Mouse (Mus musculus): Measurements from ENCODE around the gene Ece2. TPM values are rescaled to one million over a fixed set of nuclear protein-coding genes. Genes with fewer than 3 reads are reported as not detected.
A peak's percentile ranks its signal among the peaks of the same experiment; 100 is the strongest.

Gene Ece2
- total RNA-seq (2021), result under 1 TPM; 0.16 to 0.57 TPM
- long read RNA-seq, experiment 1, partial matches to known transcripts, result 0 of 1 reads
- long read RNA-seq, experiment 1, other reads (novel, unspliced or antisense), result 1 of 1 reads
- long read RNA-seq, experiment 2, result 0 reads

DNA sequence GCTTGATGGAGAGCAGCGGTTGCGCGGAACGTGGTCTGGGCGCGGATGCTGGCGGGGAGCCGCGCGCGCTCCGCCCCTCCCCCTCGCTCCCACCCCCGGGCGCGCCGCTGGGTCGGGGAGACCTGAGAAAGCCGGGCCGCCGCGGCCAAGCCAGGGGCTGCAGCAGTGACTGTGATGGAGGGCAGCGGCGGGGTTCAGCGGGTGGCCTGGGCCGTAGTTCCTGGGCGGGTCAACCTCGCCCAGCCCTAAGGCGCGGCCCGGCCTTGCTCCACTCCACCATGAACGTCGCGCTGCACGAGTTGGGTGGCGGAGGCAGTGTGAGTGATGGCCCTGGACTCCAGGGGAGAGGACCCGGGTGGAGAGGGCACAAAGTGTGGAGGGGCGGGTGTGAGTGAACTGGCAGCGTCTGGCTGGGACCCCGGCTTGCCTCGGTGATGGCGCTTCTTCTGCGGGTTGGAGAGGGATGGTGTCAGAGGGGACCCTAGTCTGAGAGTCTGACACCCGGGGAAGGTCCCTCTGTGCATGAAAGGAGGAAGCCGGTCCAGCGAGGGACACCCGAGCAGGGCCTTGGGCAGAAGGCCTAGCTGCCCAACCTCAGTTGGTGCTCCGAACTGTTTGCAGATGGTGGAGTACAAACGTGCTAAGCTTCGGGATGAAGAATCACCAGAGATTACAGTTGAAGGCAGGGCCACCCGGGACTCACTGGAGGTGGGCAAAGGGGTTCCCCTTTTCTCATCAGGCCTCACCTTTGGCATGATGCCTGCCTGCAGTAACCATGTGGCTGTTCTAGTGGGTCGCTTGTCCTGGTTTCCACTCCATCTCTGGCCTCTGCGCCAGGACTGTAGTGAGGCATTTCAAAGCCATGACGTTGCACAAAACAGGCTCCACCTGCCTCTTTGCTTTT is at the start of gene Ece2:
Gene Ece2, plus strand, starts transcription at position 98 of the 904 bp plus-strand sequence.
- intact Hi-C loops (cut with DNase I; ENCODE audit: low total_unique reads), result no loop called here
- peak; percentile 25 for DNase-seq

DNA sequence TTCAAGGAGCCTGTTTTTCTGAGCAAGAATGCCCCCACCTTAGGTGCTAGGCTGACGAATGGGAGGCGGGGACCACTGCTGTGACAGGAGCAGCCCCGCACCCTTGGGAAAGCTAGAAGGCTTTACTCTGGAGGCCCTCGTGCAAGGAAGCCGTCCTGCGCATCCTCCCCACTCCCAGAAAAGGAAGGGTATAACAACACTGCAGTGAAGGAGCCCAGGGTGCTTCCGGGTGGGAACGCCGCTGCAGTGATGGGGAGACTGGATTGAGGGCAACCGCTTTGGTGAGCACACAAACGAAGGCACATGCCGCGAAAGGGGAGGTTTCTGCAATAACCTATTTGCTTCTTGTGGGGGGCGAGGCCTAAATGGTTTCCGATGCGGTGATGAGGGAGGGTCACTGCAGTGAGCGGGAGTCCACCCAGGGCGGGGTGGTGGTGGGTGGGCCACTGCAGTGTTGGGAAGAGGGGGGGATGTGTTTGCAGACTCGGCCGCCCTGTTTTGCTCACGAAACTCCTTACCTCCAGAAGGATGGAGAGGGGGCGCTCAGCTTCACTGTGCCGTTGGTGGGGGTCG is 40.2 kb upstream of the Ece2 start, which contains the start of gene Vwa5b2:
Gene Vwa5b2, plus strand, starts transcription at position 106 of the 573 bp plus-strand sequence.
- intact Hi-C loops (cut with DNase I; ENCODE audit: low total_unique reads), result no loop called here
- DNase-seq, result no peak

DNA sequence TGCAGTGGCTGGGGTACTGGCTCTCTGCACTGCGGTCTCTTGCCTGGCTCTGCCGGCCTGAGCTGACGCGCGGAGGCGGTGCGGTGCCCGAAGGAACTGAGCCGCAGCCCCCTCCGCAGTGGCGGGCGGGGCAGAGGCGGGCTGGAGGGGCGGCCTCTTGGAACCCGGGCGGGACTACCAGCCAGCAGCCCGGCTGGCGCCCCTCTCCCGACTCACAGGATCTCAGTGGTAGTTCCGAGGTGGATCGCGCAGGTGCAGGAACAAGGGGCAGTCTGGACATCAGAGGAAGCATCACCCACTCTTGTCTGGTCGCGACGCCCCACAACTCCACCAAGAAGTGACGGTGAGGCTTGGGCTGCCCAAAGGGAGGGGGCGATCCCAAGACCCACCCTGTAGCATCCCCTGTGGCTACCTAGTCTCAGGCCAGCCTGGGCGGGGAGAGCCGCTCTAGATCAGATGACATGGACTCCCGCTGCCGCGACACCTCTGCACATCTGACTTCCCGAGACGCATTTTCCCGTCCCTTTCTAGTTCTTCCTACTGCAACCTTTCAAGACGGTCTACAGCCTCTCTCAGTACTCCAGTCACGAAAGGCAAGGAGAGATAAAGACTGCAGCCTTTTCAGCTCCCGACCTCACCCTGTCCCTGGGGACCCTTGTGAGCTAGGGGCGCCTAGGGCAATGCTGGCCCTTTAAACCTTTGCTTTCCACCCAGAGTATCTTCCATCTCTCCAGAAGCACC is 39.5 kb upstream of the Ece2 start:
- intact Hi-C loops (cut with DNase I; ENCODE audit: low total_unique reads), result no loop called here
- peak; percentile 23 for DNase-seq

DNA sequence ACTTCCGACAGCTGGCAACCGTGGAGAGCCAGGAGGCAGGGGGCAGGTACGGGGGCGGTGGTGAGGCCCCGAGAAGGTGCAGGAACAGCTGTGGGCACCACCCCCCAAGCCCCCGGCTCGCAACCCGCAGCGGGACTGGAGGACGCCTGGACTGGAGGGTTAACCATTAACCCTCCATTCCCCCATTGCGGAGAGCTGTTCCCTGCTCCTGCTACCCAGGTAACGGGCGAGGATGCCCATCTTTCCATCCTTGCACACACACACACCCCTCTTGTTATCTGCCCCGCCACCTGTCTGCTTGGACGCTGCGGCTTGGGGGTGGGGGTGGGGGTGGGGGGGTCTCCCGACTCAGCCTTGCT is 39.0 kb upstream of the Ece2 start:
- intact Hi-C loops (cut with DNase I; ENCODE audit: low total_unique reads), result no loop called here
- no peak for DNase-seq

DNA sequence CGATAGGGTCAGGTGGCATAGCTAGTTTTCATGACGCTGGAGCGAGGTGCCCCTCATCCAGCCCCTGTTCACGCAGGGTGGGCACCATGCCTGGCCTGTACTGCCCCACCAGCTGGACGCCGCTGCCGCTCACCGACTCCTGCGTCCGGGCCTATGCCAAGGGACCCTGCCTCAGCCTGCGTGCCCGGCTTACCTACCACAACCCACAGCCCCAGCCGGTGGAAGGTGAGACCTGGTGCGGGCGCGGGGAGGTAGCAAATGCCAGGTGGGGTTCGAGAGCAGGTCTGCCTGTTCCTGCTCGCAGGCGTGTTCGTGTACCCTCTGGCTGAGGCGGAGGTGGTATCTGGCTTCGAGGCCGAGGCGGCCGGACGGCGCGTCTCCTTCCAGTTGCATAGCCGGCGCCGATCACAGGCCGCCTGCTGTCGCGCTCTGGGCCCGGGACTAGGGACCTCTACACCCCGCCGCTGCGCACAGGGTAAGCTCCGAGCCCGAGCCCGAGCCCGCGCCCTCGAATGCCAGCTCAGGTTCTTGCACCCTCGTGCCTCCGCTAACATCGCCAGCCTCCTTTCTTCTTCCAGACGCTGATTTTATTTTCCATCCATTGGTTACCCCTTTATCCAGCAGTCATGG is 38.4 kb upstream of the Ece2 start:
- DNase-seq, result no peak
- intact Hi-C loops (cut with DNase I; ENCODE audit: low total_unique reads), result no loop called here

DNA sequence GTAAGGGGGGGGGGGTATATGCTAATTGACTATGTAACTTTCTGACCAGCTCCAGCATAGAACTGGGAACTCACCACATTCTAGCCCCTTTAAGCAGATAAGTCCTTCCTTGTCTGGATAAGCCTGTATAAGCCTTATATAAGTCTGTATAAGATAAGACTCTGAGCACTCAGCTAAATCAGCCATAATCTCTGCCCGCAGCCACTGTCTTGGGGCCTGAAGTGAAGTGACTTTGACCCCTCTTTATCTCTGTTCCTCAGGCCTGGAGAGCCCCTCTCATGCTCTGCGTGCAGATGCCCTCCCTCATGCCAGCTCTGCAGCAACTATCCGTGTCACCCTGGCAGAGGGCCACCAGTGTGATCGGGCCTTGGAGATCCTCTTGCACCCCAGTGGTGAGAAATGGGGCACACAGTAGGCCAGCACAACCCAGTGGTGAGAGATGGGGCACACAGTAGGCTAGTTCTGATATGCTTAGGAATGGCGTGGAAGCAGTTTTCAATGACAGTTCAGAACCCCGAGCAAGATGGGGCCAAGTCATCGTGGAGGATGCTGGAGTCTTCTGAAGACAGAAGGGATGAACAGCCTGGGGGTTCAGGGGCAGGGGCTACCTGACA is 34.5 kb upstream of the Ece2 start:
- no peak for DNase-seq
- intact Hi-C loops (cut with DNase I; ENCODE audit: low total_unique reads), result no loop called here

DNA sequence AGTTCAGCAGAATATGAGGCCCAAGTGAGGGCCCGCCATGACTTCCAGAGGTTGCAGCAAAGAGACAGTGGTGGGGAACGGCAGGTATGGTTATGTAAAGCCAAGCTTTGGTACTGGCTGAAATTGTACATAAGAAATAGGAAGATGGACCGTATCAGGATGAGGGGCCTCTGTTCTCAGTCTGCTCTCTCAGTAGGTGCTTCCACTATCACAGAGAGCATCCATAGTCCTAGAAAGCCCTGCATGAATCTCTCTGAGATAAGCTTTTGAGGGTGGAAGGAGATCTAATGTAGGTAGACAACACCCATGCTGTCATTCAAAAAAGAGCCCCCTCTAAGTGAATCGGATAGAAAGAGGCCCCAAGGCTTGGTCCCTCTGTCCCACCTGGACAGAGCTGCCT is 33.9 kb upstream of the Ece2 start:
- DNase-seq, result no peak
- intact Hi-C loops (cut with DNase I; ENCODE audit: low total_unique reads), result no loop called here

DNA sequence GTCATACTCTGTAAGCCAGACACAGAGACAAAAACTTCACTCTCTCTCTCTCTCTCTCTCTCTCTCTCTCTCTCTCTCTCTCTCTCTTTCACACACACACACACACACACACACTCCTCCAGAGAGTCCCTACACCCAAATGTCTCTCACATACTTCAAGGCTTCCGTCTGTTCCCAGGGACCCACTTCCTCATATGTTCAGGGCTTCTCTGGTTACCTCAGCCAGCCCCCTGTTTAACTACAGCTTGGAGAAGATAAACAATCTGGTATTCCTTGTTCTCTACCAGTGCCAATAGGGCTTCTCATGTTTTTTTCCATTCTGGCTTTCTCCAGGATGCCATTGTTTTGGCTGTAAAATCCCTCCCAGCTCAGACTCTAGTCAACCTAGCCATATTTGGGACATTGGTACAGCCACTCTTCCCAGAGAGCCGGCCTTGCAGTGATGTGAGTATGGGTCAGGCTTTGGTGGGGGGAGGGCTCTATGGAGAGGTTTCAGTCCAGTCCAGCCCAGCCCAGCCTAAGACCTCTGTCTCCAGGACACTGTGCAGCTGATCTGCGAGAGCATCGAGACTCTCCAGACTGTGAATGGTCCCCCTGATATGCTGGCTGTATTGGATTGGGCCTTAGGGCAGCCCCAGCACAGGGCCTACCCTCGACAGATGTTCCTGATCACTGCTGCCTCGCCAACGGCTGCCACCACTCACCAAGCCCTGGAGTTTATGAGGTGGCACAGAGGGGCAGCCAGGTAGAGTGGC is 32.8 kb upstream of the Ece2 start:
- intact Hi-C loops (cut with DNase I; ENCODE audit: low total_unique reads), result no loop called here
- no peak for DNase-seq

DNA sequence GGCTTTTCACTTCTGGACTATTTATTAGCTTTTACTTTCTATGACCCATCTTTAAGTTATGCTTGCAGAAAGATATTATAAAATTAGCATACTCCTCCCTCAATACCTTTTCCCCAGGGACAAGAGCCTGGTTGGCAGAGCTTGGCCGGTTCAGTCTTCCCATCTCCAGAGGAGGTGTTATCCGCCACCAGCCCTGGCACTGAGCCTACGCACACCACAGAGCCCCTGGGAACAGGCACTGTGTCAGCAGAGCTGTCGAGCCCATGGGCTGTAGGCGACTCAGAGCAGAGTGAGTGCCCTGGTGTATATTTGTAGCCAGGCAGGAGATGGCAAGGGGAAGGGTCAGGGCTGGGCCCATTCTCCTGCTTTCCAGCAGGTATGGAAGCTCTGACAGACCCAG is 29.1 kb upstream of the Ece2 start:
- intact Hi-C loops (cut with DNase I; ENCODE audit: low total_unique reads), result loop anchor here (10.0 kb wide), 1 partner anchor 46 kb away; no protein-coding TSS in a partner anchor
- no peak for DNase-seq

DNA sequence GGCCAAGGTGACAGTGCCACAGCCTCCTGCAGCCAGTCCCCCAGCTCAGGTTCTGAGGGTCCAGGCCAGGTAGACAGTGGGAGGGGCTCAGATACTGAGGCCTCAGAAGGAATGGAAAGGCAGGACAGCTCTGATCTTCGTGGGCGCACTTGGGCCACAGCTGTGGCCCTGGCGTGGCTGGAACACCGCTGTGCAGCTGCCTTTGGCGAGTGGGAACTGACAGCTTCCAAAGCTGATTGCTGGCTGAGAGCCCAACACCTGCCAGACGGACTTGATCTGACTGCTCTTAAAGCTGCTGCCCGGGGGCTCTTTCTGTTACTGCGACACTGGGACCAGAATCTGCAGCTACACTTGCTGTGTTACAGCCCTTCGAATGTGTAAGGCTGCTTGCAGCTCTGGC is 24.9 kb upstream of the Ece2 start:
- intact Hi-C loops (cut with DNase I; ENCODE audit: low total_unique reads), result loop anchor here (10.0 kb wide), 1 partner anchor 50 kb away; no protein-coding TSS in a partner anchor

DNA sequence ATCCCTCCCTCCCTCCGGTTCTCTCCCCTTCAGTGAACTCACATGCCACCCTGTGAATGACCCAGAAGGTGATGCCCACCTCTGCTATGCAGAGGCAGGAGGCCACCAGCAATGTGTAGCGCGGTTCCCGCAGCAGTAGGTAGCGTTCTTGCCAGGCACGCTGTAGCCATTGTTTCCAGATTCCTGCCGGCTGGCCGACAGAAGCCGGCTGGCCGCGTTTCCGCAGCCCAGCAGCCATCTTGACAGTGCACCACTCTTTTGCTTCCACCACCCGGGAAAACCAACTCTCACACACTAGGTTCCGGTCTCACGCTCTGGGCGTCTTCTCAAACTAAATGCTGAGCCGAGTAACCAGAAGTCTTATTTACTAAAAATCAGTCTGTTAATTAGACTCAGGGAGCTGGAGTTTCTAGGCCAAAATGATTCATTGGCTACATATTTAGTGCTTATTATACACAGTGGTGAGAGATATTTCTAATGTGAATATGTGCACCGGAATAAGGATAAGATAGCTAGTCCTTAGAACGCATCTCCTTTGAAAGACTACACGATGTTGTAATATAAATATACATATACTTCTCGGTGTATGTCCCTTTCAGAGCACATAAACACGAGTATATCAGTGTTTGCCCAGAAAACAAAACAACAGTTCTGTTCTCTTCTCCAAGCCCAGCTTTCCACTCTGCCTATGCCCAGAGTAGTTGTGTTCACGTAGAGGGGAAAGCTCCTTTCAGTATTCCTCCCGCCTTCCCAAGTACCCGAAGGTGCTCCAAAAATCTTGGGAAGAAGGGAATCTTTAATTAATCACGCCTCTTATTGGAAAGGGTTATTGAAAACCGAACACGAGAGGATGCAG is 18.9 kb upstream of the Ece2 start:
- intact Hi-C loops (cut with DNase I; ENCODE audit: low total_unique reads), result no loop called here
- peak; percentile 65 for DNase-seq

More for the DNA sequence above, 24.9 kb upstream of the Ece2 start:
- peak; percentile 45 for DNase-seq

DNA sequence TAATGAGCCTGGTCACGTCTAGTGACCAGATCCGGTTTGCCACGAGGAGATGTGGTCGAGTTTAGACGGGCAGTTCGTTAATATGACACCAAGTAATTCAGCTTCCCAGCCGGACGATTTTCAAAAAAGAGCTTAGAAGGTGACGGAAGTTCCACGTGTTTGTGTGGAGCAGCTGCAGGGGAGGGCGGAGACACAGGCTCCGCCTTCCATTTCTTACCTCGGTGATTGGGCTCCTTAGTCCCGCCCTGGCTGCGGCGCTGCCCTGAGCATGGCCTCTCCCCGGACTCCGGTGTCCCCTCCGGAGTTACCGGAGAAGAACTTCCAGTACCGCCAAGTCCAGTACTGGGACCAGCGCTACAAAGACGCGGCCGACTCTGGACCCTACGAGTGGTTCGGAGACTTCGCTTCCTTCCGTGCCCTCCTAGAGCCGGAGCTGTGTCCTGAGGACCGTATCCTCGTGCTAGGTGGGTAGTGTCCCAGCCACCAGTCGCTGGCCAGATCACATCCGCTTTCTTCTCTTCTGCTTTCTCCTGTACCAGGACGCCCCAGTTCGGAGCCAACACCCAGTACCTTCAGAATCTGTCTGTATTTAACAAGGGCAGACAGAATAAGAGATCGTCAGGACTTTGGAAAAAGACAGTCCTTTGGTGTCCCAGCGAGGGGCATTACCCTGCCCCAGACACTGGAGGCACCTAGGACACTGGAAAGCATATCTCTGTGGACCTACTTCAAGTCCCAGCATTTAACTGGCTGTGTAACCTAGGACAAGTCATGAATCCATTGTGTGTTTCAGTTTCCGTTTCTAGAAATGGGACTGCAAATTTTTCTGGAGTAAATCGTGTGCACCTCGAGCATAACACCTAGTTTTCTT is 18.0 kb upstream of the Ece2 start, which contains the start of the genes Eef1akmt4, Gm49333 and Alg3:
Gene Eef1akmt4, plus strand, starts transcription at position 237 of the 871 bp plus-strand sequence.
Gene Gm49333, plus strand, starts transcription at position 254 of the 871 bp plus-strand sequence.
Gene Alg3, minus strand, starts transcription at position 379 of the 871 bp plus-strand sequence.
- DNase-seq, result peak; percentile 90
- intact Hi-C loops (cut with DNase I; ENCODE audit: low total_unique reads), result no loop called here

DNA sequence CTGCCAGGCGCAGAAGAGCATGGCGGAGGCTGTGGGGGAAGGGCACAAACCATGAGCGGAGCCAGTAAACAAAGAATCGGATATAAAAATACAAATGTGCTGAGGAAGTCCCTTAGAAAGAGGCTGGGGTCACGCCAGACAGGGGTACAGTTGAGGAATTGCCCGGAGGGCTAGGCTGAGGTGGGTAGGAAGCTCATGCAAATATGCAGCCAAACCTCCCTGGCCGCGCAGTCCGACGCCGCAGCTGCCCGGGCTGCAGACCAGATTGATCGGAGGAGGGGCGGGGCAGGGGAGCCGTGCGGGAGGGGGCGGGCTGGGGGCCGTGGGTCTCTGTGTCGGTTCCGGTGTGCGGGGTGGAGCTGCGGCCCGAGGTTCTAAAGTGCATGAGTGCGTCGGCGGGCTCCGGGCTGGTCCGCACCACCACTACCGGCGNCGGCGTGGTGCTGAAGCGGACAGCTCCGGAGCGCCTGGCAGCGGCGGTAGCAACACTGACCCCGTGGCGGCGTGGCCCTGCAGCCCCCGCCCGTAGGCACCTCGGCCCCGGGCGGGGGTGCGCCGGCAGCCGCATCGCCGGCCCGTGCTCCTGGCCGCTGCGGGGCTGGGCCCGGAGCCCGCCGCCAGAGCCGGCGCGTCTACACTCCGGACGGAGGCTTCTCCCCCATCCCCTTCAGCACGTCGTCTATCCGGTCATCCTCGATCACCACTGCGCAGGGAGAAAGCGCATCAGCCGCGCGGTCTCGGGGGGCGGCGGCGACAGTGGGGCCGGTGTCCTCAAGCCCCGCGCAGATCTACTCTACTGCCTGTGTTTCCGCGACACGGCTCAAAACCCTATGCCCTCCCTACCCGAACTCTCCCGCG is 9.9 kb upstream of the Ece2 start:
- intact Hi-C loops (cut with DNase I; ENCODE audit: low total_unique reads), result no loop called here
- peak; percentile 45 for DNase-seq

DNA sequence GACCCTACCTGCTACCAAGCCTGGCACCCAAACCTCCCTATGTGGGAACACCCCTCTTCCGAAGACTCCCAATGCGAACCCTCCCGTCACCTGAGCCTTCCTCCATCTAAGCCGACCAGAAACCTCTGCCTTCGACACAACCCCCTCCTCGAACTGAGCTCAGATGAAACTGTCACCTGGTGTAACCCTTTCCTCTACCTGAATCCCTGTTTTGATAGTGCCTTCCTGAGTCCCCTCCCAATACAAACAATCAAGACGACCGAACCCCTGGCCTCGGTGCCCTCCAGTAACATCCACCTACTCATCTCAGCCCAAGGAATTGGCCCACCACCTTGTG is 9.3 kb upstream of the Ece2 start:
- intact Hi-C loops (cut with DNase I; ENCODE audit: low total_unique reads), result no loop called here

DNA sequence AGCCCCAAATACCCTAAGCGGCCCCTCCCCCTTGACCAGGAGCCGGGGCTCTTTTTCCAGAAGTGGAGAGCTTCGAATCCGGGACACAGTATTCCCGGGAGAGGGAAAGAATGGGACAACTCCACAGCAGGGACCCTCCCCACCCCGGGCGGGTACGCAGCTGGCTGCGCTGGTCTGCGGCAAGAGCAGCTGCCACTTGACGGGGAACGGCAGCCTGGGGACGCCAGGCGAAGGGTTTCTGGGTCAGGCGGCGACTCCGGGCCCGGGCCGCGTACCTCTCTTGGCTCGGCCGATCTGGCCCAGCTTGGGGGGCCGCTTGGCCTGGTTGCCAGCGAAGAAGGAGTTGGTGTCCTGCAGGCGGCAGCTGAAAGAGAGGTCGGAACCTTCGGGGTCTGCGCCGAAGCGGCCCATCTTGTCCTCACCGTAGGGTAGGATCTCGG is 8.9 kb upstream of the Ece2 start:
- peak; percentile 20 for DNase-seq
- intact Hi-C loops (cut with DNase I; ENCODE audit: low total_unique reads), result no loop called here

More for the DNA sequence above, 9.3 kb upstream of the Ece2 start:
- no peak for DNase-seq

All from gastrocnemius, postnatal 14 days (tissue).